Mouse (Mus musculus) CD4-positive, CD25-positive, alpha-beta regulatory T cell, adult 4 months (primary cell): Measurements from ENCODE around the gene Zfp324. TPM values are rescaled to one million over a fixed set of nuclear protein-coding genes. Genes with fewer than 3 reads are reported as not detected.

Experiments
- ATAC-seq: one replicate; pipeline ENCODE4 v1.8.0; 2017
- polyA plus RNA-seq, 2 experiments: library from polyadenylated mRNA; unstranded; fragments of 100-300 nt; shearing (Covaris generic); gene quantifications; one replicate each; pipeline ENCODE4 v1.2.1; 2017

Gene Zfp324
- polyA plus RNA-seq, 2 experiments from 2014 or later = 2.2 to 2.7 TPM

DNA sequence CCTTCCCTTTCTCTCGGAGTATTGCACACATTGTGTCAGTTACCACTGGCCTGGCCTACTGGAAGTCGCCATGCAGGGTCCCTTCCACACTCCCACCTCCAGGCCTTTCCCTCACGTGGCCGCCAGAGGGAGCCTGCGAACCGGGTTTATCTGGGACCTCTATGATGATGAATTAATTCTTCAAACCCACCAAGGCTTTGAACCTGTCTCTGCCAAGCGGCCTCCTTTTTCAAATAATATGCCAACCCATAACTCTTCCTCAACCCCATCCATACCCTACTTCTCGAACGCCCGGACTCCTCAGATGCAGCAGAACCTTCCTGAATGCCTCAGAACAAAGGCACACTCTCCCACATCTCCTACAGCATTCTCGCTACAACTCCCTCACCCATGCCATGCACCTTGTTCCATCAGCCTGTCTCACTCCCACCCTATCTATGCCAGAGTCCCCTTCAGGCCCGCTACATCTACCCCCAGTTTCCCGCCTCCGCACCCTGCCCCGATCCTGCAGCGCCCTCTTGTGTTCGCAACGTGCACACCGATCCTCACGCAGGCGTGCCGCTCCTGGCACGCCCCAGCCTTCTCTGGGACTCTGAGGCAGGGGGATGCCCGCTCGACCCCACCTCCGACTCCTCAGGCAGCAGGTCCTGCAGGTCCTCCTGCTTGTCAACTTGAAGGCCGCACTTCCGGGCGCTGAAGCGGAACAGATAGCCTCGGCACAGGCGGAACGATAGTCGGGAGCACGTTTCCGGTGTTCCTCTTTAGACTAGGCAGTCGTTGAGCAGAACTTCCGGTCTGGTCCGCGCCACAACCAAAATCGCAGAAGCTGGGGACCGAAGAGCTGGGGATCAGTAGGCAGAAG lies 43.7 kb downstream of the Zfp324 start:
- peak; percentile 87 for ATAC-seq

GRCm38 (mm10) chr7:13010005-13010908 lies 44.6 kb downstream of the Zfp324 start, which contains the start of gene Zbtb45:
Gene Zbtb45, minus strand, starts transcription at chr7:13010034.
- ATAC-seq = no peak

DNA sequence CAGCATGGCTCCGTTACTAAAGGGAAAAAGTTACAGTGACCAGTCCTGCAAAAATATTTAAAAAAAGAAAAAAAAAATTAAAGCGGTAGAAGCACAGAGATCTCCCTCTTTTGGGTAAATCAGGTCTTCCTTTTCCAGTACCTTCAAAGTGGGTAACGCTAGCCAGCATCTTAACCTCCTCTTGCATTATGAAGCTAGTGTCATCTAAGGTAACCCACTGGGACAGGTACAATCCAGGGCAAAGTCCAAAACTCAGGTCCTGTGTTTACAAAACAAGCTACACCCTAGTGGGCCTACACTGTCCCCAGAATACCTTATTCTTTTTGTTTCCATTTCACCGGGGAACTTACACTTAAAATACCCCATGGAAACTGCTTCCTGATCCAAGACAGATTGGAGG lies 48.0 kb downstream of the Zfp324 start:
- ATAC-seq = no peak

DNA sequence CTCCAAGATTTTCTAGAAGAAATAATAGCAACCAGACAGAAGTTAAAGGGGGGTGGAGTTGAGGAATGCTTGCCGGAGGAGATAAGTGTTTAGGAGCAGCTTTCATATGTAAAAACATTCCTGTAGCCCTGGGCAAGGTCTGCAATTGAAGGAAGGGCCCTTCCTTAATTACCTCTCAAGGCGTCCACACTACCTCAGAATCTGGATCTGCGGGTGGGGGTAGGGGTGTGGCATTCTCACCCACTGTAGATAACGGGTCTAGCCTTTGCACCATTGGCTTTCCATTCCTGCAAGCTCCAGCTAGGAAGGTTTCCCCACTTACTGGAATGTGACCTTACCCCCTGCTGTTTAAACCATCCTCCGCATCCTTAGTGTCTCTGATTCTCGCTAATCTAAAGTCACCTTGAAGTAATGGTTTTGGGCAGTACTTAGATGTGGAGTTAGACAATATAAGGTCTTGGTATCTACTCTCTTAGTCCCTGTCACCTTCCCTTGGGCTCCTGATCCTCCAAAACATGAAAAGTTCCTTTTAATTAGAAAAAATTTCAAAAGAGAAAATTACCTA lies 48.7 kb downstream of the Zfp324 start:
- ATAC-seq = no peak

GRCm38 (mm10) chr7:13015217-13015616 lies 49.6 kb downstream of the Zfp324 start:
- no peak for ATAC-seq

- peak; percentile 25 for ATAC-seq
Measured at GRCm38 (mm10) chr7:13022773-13023535, 57.3 kb downstream of the Zfp324 start.

Other genes with a start within 250 kb of the Zfp324 start
- gene Vmn2r56, start 230.8 kb upstream of the Zfp324 start, polyA plus RNA-seq = not detected
- gene Zscan18, start 162.2 kb upstream of the Zfp324 start, polyA plus RNA-seq = 1 to 10 TPM in 1 of 2 experiments, under 1 TPM in 1; 0.42 to 1.4 TPM
- gene Zfp329, start 147.0 kb upstream of the Zfp324 start, polyA plus RNA-seq = 10 to 100 TPM; 20.0 to 22.4 TPM
- gene Zfp110, start 131.1 kb upstream of the Zfp324 start, polyA plus RNA-seq = 100 to 1,000 TPM in 1 of 2 experiments, 10 to 100 TPM in 1; 91.9 to 118 TPM
- gene Zfp128, start 84.7 kb upstream of the Zfp324 start, polyA plus RNA-seq = 1 to 10 TPM; 1.0 to 1.7 TPM
- 10 to 100 TPM in 1 of 2 experiments, 1 to 10 TPM in 1; 8.2 to 15.0 TPM for gene Zscan22, start 68.0 kb upstream of the Zfp324 start, polyA plus RNA-seq
- gene Rps5, start 43.5 kb upstream of the Zfp324 start, polyA plus RNA-seq = 1,000 to 10,000 TPM; 2,766 to 2,852 TPM
- gene Rnf225, start 38.4 kb upstream of the Zfp324 start, polyA plus RNA-seq = not detected
- 1 to 10 TPM; 3.8 to 5.7 TPM for gene Zfp446, start 12.0 kb downstream of the Zfp324 start, polyA plus RNA-seq
- under 1 TPM in 1 of 2 experiments, not detected in 1; 0.54 TPM for gene Slc27a5, start 32.4 kb downstream of the Zfp324 start, polyA plus RNA-seq
- gene Trim28, start 33.3 kb downstream of the Zfp324 start, polyA plus RNA-seq = 10 to 100 TPM; 37.1 to 75.2 TPM
- 1 to 10 TPM; 5.6 to 7.4 TPM for gene Zbtb45, start 44.2 kb downstream of the Zfp324 start, polyA plus RNA-seq
- gene Chmp2a, start 69.0 kb downstream of the Zfp324 start, polyA plus RNA-seq = 100 to 1,000 TPM; 259 to 278 TPM
- 10 to 100 TPM in 1 of 2 experiments, 1 to 10 TPM in 1; 7.9 to 14.3 TPM for gene Ube2m, start 72.4 kb downstream of the Zfp324 start, polyA plus RNA-seq
- under 1 TPM; 0.35 to 0.84 TPM for gene Mzf1, start 88.9 kb downstream of the Zfp324 start, polyA plus RNA-seq
- not detected for gene Vmn1r85, start 129.3 kb downstream of the Zfp324 start, polyA plus RNA-seq
- gene Vmn1r86, start 154.1 kb downstream of the Zfp324 start, polyA plus RNA-seq = under 1 TPM in 1 of 2 experiments, not detected in 1; 0.05 TPM
- gene Vmn1r87, start 174.3 kb downstream of the Zfp324 start, polyA plus RNA-seq = not detected
- under 1 TPM in 1 of 2 experiments, not detected in 1; 0.08 TPM for gene Vmn1r88, start 193.7 kb downstream of the Zfp324 start, polyA plus RNA-seq
- gene Vmn1r89, start 247.2 kb downstream of the Zfp324 start, polyA plus RNA-seq = not detected